Mouse (Mus musculus) midbrain, embryonic 16.5 days (tissue): ENCODE measurements around the gene Phactr1. TPM values are rescaled to one million over a fixed set of nuclear protein-coding genes. Genes with fewer than 3 reads are reported as not detected.
A peak's percentile ranks its signal among the peaks of the same experiment; 100 is the strongest.

Source experiments
- ATAC-seq: fragments of 200-750 bp; cut with Nextera tagmentation; 2 replicates; pipeline ENCODE4 v1.8.0; 2017; ENCODE audit warnings: moderate TSS enrichment
- H3K27ac ChIP-seq: fragments of 300-500 bp; sonication (generic); 2 replicates; pipeline ENCODE4 v1.5.1; 2014; ENCODE audit warnings: mild to moderate bottlenecking, low read length, mixed read lengths
- H3K27me3 ChIP-seq: fragments of 300-500 bp; sonication (generic); 2 replicates; pipeline ENCODE4 v1.6.1; 2014; ENCODE audit warnings: low read depth, low read length, mixed read lengths; ENCODE audit not compliant: control insufficient read depth, insufficient read depth
- H3K36me3 ChIP-seq: fragments of 300-500 bp; sonication (generic); 2 replicates; pipeline ENCODE4 v1.6.1; 2014; ENCODE audit warnings: mild to moderate bottlenecking, low read length, moderate library complexity, mixed read lengths; ENCODE audit not compliant: control insufficient read depth, insufficient read depth
- H3K4me1 ChIP-seq: fragments of 300-500 bp; sonication (generic); 2 replicates; pipeline ENCODE4 v1.6.1; 2014; ENCODE audit warnings: mild to moderate bottlenecking, low read length, mixed read lengths; ENCODE audit not compliant: control insufficient read depth, insufficient read depth
- H3K4me2 ChIP-seq: fragments of 300-500 bp; sonication (generic); 2 replicates; pipeline ENCODE4 v1.6.1; 2014; ENCODE audit warnings: mild to moderate bottlenecking, low read length, mixed read lengths
- H3K4me3 ChIP-seq: fragments of 300-500 bp; sonication (generic); 2 replicates; pipeline ENCODE4 v1.5.1; 2014; ENCODE audit warnings: low read depth, mild to moderate bottlenecking, low read length, moderate library complexity, mixed read lengths
- H3K9ac ChIP-seq: fragments of 300-500 bp; sonication (generic); 2 replicates; pipeline ENCODE4 v1.6.1; 2014; ENCODE audit warnings: low read depth, low read length, mixed read lengths
- H3K9me3 ChIP-seq: fragments of 300-500 bp; sonication (generic); replicated peaks from 2 replicates; pipeline ENCODE4 v1.6.1; 2014; ENCODE audit warnings: mild to moderate bottlenecking, low read length, mixed read lengths; ENCODE audit not compliant: control insufficient read depth, poor library complexity, severe bottlenecking
- WGBS: fragments of 180-500 bp; shearing (Covaris S2); extraction: QIAGEN DNeasy Blood & Tissue Kit; methylation state at CpG from one replicate; pipeline ENCODE4 v1.1.7; 2014; 5-methylcytosine and 5-hydroxymethylcytosine counted together
- polyA plus RNA-seq: library from polyadenylated mRNA; unstranded; fragments of >200 nt; fragmentation: Nextera tagmentation; extraction: Ambion mirVana; gene quantifications from 2 replicates; pipeline ENCODE4 v1.2.1, GENCODE M21; 2015

Gene Phactr1
- polyA plus RNA-seq, 1 experiment from 2014 or later, result 62.5 TPM

DNA sequence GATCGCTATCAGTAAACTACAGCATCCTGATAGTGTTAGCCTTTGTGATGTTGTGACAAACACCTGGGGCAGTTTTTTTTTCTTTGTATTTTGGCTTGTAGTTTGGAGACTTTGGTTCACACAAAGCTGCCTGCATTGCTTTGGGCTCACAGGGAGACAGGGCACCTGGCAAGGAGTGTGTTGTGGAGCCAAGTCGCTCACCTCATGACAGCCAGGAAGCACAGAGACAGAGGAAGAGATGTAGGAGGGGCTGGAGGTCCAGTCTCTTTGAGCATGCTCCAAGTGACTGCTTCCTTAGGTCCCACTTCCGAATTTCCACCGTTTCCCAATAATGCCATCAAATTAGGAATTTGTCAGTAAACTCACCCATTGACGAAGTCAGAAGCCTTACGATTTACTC is 272.6 kb downstream of the Phactr1 start:
- 95% methylated on average over 6 of the region's 6 CpGs for WGBS
- no peaks in the 10 kb centered on the region for H3K9me3 ChIP-seq
- H3K9ac ChIP-seq, result no peak overlapping the region
- peaks cover 8% of the 10 kb centered on the region for H3K4me1 ChIP-seq
- no peaks in the 10 kb centered on the region for H3K27me3 ChIP-seq
- no peak overlapping the region for H3K27ac ChIP-seq
- ATAC-seq, result no peak
- no peaks in the 10 kb centered on the region for H3K36me3 ChIP-seq
- no peak overlapping the region for H3K4me3 ChIP-seq
- H3K4me2 ChIP-seq, result no peak overlapping the region

DNA sequence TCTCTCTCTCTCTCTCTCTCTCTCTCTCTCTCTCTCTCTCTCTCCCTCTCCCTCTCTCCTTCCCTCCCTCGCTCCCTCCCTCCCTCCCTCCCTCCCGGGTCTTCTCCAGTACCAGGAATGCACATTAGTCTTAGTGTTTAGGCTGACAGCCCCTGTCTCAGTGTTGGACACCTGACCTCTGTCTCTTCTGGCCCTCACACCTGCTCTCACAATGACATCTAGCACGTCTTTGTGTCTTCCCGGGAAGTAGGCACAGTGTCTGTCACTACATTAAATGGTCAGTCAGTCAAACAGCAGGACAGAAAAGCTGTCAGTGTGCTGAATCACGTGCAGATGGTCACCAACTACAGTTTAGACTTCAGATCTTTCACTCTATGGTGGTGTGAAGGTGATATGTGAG is 273.7 kb downstream of the Phactr1 start:
- Histone ChIP-seq H3K4me1 (peaks cover 8% of the 10 kb centered on the region), H3K27me3 (no peaks in the 10 kb centered on the region), H3K4me2 (no peak overlapping the region), H3K27ac (no peak overlapping the region), H3K4me3 (no peak overlapping the region), H3K36me3 (no peaks in the 10 kb centered on the region), H3K9ac (no peak overlapping the region), H3K9me3 (no peaks in the 10 kb centered on the region)
- 64% methylated on average over 5 of the region's 5 CpGs for WGBS
- ATAC-seq, result no peak

DNA sequence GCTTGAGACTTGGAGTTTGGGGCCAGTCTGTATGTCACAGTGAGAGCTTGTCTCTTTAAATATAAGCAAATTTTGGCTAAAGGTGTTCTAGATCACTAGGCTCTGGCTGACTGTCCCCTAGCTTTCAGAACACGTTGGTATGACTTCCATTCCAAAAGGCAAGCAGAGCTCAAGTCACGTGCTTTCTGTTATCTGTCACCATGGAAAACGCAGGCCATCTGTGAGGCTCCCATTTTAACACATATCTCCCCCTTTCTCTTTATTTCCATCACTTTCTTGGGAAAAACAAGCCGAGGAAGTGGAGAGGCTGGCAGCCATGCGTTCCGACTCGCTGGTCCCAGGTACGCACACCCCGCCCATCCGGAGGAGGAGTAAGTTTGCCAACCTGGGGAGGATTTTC is 275.9 kb downstream of the Phactr1 start:
- no peak overlapping the region for H3K27ac ChIP-seq
- WGBS, result 92% methylated on average over 10 of the region's 10 CpGs
- H3K4me1 ChIP-seq, result no peaks in the 10 kb centered on the region
- H3K4me3 ChIP-seq, result no peak overlapping the region
- ATAC-seq, result no peak
- H3K4me2 ChIP-seq, result no peak overlapping the region
- no peaks in the 10 kb centered on the region for H3K36me3 ChIP-seq
- no peak overlapping the region for H3K9ac ChIP-seq
- no peaks in the 10 kb centered on the region for H3K9me3 ChIP-seq
- H3K27me3 ChIP-seq, result no peaks in the 10 kb centered on the region

DNA sequence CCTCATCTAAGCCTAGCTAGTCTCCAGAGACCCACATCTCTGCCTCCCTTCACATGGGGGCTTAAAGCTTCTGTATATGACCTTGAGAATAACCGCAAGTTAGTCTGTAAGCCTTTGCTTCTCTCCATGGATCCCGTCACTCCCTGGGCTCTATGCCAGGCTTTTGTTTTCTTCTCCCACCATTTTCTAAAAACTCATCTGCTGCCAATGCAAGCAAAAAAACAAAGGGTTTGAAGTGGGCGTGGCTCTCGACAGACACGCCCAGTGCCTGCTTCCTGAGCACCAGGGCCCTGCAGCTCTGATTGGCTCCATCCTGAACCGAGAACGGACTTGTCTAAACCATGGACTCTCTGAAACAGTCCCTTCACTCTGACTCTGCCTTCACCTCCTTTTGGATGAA is 277.4 kb downstream of the Phactr1 start:
- 57% methylated on average over 7 of the region's 7 CpGs for WGBS
- Histone ChIP-seq H3K36me3 (no peaks in the 10 kb centered on the region), H3K9me3 (no peaks in the 10 kb centered on the region), H3K9ac (no peak overlapping the region), H3K4me2 (no peak overlapping the region), H3K27me3 (no peaks in the 10 kb centered on the region), H3K27ac (no peak overlapping the region), H3K4me3 (no peak overlapping the region), H3K4me1 (no peaks in the 10 kb centered on the region)
- no peak for ATAC-seq

DNA sequence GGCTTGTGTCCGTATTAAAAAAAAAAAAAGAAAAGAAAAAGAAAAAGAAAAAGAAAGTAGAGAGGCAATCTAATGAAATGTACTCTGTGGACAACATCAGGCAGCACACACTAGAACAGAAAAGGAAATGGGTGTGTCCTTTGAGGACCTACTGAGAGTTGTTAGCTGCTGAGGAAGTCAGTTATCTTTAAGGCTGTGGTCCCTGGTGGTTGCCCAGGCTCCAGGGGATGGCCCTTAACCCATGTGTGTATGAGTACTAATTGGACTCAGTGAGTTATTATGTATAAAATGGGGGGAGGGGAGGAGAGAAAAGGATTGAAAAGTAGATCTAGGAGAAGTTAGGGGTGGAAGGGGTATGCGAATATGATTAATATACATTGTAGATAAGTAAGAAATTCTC is 278.4 kb downstream of the Phactr1 start:
- no peak for ATAC-seq
- Histone ChIP-seq H3K4me3 (no peak overlapping the region), H3K9ac (no peak overlapping the region), H3K27ac (no peak overlapping the region), H3K27me3 (no peaks in the 10 kb centered on the region), H3K36me3 (no peaks in the 10 kb centered on the region), H3K4me2 (no peak overlapping the region), H3K4me1 (no peaks in the 10 kb centered on the region), H3K9me3 (no peaks in the 10 kb centered on the region)
- WGBS, result 98% methylated on average over 2 of the region's 2 CpGs

DNA sequence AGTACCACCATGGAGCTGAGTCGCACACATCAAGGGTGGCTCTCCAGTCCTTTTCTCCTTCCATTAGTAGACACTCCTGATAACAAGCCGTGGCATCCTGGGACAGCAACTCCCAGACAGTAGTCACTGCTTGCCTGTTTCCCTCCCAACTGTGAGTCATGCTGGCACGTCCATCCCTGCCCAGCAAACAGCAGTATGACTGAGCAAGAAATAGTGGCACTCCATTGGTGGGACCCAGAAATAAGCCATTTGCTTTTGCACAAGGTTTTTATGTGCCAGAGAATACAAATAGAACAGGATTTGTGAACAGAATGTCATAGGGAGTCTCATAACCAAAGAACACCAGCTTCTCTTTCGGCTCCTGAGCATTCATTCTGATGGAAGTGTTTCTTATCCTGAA is 281.1 kb downstream of the Phactr1 start:
- no peaks in the 10 kb centered on the region for H3K4me1 ChIP-seq

DNA sequence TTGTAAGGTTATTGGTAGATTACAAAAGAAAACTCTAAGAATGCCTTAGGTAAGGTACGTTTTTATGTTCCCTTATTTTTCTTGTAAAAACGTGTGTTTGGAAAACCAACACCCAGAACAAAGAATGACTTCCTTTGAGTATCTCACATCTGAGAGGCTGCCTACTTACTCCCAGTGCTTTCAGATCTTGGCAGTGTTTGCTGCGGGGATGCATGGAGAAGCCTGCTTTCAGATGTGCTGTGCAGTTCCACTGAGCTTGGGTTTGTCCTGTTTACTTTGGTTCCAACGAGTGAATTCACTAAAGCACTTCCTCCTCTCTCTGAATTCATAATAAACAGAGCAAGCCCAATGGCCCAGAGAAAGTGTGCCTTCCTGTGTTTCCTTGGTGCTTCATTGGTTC is 288.1 kb downstream of the Phactr1 start:
- Histone ChIP-seq H3K27ac (no peak overlapping the region), H3K9ac (no peak overlapping the region), H3K27me3 (no peaks in the 10 kb centered on the region), H3K9me3 (no peaks in the 10 kb centered on the region), H3K36me3 (no peaks in the 10 kb centered on the region), H3K4me3 (no peak overlapping the region), H3K4me2 (no peak overlapping the region), H3K4me1 (no peaks in the 10 kb centered on the region)
- no peak for ATAC-seq
- WGBS, result 81% methylated on average over 4 of the region's 4 CpGs

More for the DNA sequence above, 281.1 kb downstream of the Phactr1 start:
- no peak for ATAC-seq
- no peaks in the 10 kb centered on the region for H3K36me3 ChIP-seq
- no peaks in the 10 kb centered on the region for H3K9me3 ChIP-seq
- 91% methylated on average over 4 of the region's 4 CpGs for WGBS
- H3K4me2 ChIP-seq, result no peak overlapping the region
- H3K27me3 ChIP-seq, result no peaks in the 10 kb centered on the region
- no peak overlapping the region for H3K27ac ChIP-seq
- no peak overlapping the region for H3K9ac ChIP-seq
- H3K4me3 ChIP-seq, result no peak overlapping the region

DNA sequence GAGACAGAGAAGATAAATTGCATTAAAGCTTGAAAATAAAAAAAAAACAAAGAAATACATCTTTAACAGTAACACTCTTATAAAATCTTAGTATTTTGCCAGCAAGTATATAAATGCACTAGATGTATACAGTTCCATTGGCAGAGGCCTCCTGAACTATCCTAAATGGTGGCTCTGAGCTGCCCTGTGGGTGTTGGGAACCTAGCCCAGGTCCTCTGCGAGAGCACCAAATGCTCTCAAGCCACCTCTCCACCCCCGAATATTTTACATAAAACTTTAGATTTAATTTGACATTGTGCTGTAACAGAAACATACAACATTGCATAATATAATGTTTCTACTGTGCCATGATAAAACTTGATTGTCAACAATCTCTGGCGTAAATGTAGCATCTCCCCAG is 293.1 kb downstream of the Phactr1 start:
- Histone ChIP-seq H3K9me3 (no peaks in the 10 kb centered on the region), H3K27me3 (no peaks in the 10 kb centered on the region), H3K4me2 (no peak overlapping the region), H3K4me3 (no peak overlapping the region), H3K27ac (no peak overlapping the region), H3K4me1 (0 out of 2 replicates have a peak, but pooled peaks cover 3% of the 10 kb centered on the region), H3K36me3 (no peaks in the 10 kb centered on the region), H3K9ac (no peak overlapping the region)
- ATAC-seq, result no peak
- 85% methylated on average over 3 of the region's 3 CpGs for WGBS

DNA sequence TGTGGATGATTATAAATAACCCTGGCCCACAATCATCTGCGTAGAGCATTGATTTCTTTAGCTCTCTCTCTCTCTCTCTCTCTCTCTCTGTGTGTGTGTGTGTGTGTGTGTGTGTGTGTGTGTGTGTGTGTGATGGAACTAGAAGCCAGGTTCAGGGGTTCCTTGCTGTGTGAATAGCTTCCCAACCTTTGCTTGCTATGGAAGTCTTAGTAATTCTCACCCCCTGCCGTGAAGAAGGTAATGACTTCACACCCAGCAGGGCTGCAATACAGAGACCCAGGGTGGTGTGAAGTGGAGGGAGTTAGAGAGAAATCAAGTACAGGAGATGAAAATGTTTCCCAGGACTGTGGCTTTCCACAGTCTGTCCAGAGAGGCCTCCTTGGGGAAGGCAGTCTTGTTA is 293.5 kb downstream of the Phactr1 start:
- no peaks in the 10 kb centered on the region for H3K36me3 ChIP-seq
- ATAC-seq, result 0 out of 2 replicates have a peak, but pooled peaks have one; percentile 48

DNA sequence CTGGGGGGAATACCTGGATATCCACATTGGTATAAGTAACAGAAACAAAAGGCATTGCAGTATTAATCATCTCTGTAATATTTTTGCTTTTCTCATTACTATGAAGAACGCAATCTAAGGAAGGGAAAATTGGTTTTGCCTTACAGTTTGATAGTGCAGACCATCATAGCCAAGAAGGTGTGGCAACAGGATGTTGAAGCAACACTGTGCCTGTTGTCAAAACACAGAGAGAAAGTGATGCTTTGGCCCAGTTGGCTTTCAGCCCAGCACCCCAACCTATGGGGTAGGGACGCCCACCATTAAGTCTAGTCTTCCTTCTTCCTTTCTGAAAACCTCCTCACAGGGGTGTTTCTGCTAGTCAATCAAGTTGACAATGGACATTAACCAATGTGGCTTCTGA is 294.1 kb downstream of the Phactr1 start:
- no peaks in the 10 kb centered on the region for H3K9me3 ChIP-seq
- H3K27me3 ChIP-seq, result no peaks in the 10 kb centered on the region
- H3K36me3 ChIP-seq, result no peaks in the 10 kb centered on the region
- 0 out of 2 replicates have a peak, but pooled peaks cover 3% of the 10 kb centered on the region for H3K4me1 ChIP-seq
- no peak for ATAC-seq
- H3K4me2 ChIP-seq, result no peak overlapping the region
- H3K9ac ChIP-seq, result no peak overlapping the region
- H3K27ac ChIP-seq, result no peak overlapping the region
- 90% methylated on average over 2 of the region's 2 CpGs for WGBS
- no peak overlapping the region for H3K4me3 ChIP-seq

More for the DNA sequence above, 293.5 kb downstream of the Phactr1 start:
- H3K4me2 ChIP-seq, result no peak overlapping the region
- H3K9ac ChIP-seq, result no peak overlapping the region
- no peaks in the 10 kb centered on the region for H3K9me3 ChIP-seq
- 0 out of 2 replicates have a peak, but pooled peaks cover 3% of the 10 kb centered on the region for H3K4me1 ChIP-seq
- H3K27ac ChIP-seq, result no peak overlapping the region
- no peaks in the 10 kb centered on the region for H3K27me3 ChIP-seq
- 74% methylated on average over 2 of the region's 2 CpGs for WGBS
- H3K4me3 ChIP-seq, result no peak overlapping the region
